Mouse (Mus musculus): ENCODE results near the gene Epha6.

The Epha6 gene

GRCm38 (mm10) chr16:60605061-60605831 is at the start of gene Epha6:
Epha6 (minus strand) TSS chr16:60605531.
- DNase-seq (ENCODE audit: extremely low read depth, low read depth), result no peak

- DNase-seq (ENCODE audit: extremely low read depth, low read depth), result no peak
Observed at GRCm38 (mm10) chr16:60651716-60652115, 46.4 kb upstream of the Epha6 start.

DNA sequence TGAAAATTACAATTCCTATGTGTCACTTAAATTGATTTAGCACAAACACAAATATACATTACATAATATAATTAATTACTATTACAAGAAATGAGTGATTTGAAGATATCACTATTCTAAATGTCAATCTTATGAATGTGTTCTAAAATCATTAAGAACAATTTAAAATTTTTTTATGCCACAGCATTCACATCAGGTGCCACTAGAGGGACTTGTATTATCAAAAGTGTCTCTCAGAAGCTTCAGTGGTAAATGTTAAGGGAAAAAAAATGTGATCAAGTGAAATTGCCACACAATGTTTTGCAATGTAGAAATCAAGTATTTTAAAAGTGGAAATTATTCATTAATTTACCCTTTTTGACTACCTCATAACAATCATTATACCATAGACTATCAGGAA is 22.8 kb upstream of the Epha6 start:
- DNase-seq (ENCODE audit: extremely low read depth, low read depth), result no peak

DNA sequence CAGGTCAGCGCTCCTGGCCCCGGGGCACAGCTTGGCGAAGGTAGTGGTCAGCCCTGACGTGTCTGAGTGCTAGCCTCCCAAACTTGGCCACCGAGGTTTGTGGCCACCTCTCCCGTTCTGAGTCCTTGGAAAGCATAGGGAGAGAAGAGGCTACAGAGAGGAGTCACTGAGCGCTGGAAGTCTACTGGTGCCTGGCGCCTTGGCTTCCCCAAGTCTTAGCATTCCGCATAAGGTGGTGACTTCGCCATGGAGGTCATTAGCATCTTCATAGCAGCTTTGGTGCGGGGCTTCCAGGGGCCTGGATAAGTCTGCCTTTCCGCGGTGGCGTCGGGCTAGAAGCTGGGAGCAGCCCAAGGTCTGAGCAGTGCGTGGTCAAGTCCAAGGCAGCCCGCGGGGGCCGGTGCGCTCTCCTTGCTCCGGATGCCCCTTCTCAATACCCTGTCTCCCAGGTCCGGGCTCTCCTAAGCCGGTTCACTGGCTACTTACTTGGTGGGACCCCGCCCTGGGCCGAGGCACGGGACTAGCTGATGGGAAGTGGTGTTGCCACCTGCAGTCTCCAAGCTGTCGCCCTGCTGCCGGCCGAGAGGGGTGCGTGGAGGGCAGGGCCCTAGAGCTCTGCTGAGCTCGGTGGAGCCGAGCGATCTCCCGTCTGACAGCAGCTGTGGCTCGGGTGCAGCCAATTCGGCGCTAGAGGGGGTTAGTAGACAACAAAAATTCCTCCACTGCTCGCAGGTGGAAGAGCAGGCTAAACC is 677 bp upstream of the Epha6 start:
- no peak for DNase-seq (ENCODE audit: extremely low read depth, low read depth)

DNA sequence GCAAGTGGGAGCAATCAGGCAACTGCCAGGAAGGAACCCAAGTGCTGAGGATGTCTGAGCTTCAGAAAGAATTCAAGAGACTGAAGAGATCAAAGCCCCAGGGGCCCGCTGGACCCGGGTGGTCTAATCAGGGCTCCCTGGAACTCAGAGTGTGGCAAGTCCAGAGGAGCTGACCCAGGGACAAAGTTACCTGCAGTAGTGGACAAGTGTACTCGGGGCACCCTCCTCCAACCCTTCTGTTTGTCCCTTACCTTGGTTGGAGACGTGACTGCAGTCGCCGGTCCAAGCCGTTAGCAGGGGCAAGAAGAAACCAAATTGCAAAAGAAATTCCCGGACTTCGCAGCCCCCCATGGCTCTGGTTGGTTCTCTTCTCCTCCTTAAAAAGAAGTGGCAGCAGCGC is 718 bp downstream of the Epha6 start:
- no peak for DNase-seq (ENCODE audit: extremely low read depth, low read depth)

DNA sequence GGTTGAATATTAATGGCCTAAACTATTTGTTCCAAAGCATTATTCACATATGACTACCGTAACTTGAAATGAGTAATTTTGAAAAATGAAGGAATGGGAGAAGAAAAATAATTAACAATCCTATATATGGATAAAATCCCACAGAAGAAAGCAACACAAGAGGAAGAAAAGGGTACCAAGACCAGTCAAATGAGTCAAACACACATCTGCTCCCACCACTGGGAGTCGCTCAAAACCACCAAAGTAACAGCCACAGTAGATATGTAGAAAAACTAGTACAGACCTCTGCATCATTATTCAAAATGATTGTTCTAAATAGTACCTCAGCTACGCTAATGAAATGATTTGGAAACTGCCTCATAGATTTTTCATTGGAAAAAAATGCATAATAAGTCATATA is 20.0 kb downstream of the Epha6 start:
- no peak for DNase-seq (ENCODE audit: extremely low read depth, low read depth)

GRCm38 (mm10) chr16:60584695-60585094 is 20.6 kb downstream of the Epha6 start:
- DNase-seq (ENCODE audit: extremely low read depth, low read depth), result no peak

GRCm38 (mm10) chr16:60570546-60570945 is 34.8 kb downstream of the Epha6 start:
- DNase-seq (ENCODE audit: extremely low read depth, low read depth), result no peak

GRCm38 (mm10) chr16:60544385-60544784 is 60.9 kb downstream of the Epha6 start:
- no peak for DNase-seq (ENCODE audit: extremely low read depth, low read depth)

GRCm38 (mm10) chr16:60538233-60538632 is 67.1 kb downstream of the Epha6 start:
- no peak for DNase-seq (ENCODE audit: extremely low read depth, low read depth)

DNA sequence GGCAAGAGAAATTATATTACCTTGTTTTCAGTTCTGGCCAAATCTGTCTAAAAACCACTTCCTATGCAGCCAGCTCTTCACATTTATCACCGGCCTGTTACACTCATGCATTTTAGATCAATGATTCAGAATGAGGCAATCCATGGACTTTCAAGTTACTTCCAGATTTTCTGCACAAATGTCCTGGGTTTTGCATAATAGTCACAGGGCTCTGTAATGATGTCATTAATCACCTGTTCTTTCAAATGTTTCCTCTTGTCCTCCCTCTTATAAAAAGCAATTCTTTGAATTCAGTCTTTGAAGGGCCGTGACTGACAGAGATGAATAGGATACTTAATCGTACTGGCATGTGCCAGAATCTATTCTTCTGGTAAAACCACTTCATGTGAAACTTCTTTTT is 95.6 kb downstream of the Epha6 start:
- no peak for DNase-seq (ENCODE audit: extremely low read depth, low read depth)

DNA sequence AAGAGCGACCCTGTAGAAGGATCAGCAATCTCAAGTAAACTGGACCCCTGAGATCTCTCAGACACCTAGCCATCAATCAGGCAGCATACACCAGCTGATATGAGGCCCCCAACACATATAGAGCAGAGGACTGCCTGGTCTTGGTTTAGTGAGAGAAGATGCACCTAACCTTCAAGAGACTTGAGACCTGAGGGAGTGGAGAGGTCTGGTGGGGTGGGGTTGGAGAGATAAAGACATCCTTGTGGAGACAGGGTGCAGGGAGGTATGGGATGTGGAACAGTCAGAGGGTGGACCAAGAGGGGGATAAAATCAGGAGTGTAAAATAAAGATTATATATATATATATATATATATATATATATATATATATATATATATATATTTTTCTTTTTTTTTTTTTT is 105.8 kb downstream of the Epha6 start:
- DNase-seq (ENCODE audit: extremely low read depth, low read depth), result no peak

DNA sequence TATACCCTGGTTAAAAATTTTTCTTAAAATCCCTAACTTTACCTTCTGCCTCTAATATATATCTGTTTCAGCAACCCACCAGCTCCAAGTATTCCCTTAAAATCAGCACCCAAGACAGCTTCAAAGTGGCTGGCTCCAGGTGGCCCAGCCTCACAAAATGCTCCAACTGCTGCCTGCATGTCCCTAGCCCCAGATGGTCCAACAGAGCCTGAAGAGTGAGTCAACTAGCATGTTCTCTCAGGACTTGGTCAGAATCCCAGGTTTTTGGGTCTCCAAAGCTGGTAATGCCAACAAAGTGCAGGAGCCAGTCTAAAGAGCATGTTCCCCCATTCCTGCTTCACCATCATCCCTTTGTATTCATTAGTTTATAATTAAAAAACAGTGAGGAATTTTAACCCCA is 129.6 kb downstream of the Epha6 start:
- no peak for DNase-seq (ENCODE audit: extremely low read depth, low read depth)

GRCm38 (mm10) chr16:60468200-60468785 is 137.0 kb downstream of the Epha6 start:
- no peak for DNase-seq (ENCODE audit: extremely low read depth, low read depth)

DNA sequence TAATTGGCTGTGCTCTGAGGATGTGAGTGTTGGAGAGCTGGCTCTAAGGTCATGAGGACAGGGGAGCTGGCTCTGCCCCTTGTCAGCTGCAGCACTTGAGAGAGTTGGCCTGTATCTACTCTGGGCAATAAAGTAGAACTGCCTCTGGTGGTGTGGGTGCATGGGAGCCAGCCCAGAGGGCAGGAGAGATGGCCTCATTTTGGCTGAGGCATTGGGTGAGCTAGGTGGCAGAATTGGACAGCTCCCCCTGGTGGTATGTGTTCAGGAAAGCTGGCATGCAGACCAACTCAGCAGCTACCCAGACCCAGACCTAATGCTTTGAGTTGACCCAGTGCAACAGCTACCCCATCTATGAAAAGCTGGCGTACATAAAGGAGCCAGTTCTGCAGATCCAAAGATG is 170.0 kb downstream of the Epha6 start:
- no peak for DNase-seq (ENCODE audit: extremely low read depth, low read depth)

DNA sequence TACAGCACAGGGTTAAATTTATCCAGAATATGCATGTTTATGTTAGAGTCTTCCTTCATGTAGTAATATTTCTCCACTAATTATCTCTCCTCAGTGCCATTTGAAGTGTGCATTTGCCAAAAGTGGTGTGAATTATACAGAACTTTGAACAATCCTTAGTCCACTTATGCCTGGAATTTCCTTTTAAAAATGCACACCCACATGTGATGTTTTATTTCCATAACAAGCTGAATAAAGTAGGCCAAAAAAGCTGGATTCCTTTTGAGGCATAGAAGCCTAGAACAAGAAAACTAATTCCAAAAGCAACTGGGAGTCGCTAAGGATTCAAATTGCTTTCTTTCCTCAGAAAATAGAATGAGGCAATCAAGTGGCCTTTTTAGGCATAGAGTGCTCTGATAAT is 171.1 kb downstream of the Epha6 start:
- no peak for DNase-seq (ENCODE audit: extremely low read depth, low read depth)

- no peak for DNase-seq (ENCODE audit: extremely low read depth, low read depth)
Observed at GRCm38 (mm10) chr16:60395306-60395705, 210.0 kb downstream of the Epha6 start.

- no peak for DNase-seq (ENCODE audit: extremely low read depth, low read depth)
Observed at GRCm38 (mm10) chr16:60392961-60393360, 212.4 kb downstream of the Epha6 start.

DNA sequence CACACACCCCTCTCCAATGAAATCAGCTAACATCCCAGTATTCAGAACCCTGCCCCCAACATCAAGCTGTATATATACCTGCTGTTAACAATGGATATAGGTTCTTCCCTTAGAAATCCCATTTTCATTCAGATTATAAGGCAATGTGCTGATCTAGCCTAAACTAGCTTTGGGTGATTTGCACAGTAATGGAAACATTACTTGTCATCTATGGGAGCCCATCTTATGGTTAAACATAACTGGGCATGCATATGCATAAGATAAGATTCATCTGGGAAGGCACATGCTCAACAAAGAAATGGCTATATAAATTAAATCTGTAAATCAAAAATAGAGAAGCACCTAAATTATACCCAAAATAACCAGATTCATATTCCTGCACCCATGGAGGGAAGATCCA is 230.2 kb downstream of the Epha6 start:
- DNase-seq (ENCODE audit: extremely low read depth, low read depth), result no peak

DNA sequence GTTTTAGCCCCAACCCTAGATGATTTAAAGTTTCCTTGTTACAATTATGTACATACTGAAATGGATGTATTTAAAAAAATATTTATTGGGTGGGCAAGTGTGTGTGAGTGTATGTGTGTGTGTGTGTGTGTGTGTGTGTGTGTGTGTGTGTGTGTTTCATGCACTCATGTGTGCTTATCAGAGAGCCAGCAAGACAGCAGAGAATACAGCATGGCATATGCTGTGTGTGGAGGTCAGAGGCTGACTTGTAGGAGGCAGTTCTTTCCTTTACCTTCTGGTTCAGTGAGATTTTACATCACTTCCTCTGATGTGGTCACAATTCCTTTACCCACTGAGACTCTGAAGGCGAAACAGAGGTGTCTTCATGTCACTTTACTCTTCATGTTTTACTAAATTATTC is 321.4 kb downstream of the Epha6 start:
- no peak for DNase-seq (ENCODE audit: extremely low read depth, low read depth)

DNA sequence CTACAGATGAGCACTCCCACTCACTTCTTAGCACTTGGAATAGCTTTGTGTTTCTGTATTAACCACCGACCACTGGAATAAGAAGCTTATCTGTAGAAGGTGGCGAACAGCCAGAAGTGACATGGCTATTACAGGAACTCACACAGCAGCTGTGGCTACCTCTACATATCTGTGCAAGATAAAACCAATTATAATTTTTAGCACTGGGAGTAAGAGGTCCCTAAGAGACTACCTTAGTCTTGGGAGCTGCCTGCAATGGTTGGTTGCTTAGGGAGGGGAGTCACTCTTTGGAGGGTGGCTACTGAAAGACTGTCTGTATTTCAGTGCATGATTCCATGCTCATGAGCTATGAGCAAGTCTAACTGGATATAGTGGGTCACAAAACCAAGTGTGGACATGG is 331.2 kb downstream of the Epha6 start:
- peak; percentile 75 for DNase-seq (ENCODE audit: extremely low read depth, low read depth)

Measured in MEL-GATA-1-ER (cell line).